Mouse (Mus musculus) cerebellum, postnatal 36 days (tissue): ENCODE measurements at regions not wholly inside any gene's neighbourhood (a gene's known extent, or its start where the extent isn't known, plus 50 kb on each side); places are given as distances from the start of the nearest gene placed in this dataset.
"Not testable (repeated sequence)": the region's sequence is repeated elsewhere in the genome, so short reads cannot be mapped to it uniquely, and the experiment has no call there.

Source experiments
- DNase-seq, 2 experiments: peaks; one replicate each; pipeline ENCODE4 v3.0.0; 2021 to 2022; ENCODE audit warnings: mixed read lengths in 2 of 2

DNA sequence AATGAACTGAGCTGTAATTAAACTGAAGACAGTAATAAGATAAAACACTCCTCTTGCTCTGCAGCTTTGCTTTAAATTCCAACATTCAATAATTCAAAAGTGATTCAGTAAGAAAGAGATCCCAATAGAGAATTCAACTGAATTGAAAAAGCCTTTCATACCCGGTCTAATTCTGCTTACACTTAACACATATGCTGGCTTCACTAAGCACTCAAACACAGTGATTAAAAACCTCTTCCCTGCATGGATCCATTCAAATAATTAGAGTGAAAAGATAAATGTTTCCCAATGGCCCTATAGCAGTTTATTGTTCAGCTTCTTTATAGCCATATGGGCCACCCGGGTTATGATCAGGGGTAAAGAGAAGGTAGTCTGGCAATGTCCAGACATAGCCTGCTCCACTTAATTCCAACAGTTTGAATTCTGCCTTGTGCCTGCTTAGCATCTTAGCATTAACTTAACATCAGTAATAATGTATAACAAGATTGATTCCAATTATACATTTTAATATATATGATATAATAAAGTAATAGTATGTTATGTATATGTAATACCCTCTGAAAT lies 659.9 kb upstream of the Kcnd2 start:
- DNase-seq: no peak

DNA sequence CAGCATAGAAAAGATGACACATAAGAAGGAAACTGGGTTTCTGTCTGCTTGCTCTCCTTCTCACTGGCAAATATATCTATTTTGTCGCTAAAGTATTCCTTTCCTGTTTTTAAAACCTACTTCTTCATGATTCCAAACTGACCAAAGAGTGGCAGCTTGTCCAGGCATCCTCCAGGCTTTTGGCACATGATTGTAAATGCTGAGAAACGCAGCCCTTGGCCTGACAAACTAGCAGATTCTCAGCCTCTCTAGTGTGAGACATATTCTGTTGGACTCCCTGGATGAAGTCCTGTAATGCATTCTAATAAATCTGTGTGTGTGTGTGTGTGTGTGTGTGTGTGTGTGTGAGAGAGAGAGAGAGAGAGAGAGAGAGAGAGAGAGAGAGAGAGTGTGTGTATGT lies 642.7 kb upstream of the Kcnd2 start:
- DNase-seq: peak; percentile 8 to 18

DNA sequence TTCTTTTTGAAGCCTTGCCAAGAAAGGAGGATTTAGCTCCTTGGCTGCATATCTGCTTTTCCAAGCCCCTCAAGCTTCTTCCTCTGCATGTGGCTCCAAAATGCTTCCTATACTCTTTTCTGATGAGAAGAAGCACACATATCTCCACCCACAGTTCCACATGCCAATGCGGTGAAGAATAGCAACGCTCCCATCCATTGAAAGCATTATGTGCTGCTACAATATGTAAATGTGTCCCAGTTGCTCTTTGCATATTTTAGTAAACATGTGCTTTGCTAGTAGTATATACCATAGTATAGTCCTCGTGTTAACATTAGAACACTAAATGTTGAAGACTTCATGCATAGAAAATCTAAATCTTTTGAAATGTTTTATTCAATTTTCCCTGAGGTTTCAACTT lies 640.6 kb upstream of the Kcnd2 start:
- DNase-seq: no peak

DNA sequence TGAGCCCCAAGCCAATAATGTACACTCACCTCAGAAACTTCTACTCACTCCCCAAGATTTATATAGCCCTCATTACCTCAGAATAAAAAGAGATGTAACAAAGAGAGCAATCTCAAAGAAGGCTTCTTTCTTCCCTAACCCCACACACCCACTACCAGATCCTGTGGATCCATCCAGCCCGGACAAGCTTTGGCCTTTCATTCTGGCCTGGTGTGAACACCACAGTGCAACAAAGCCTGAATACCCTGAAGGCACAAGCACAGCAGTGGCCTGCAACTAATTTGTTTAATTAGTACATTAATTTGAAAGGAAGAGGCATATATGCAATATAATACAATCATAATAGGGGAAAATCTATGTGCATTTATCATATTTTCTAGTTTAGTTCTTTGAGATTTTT lies 616.5 kb upstream of the Kcnd2 start:
- no peak for DNase-seq

DNA sequence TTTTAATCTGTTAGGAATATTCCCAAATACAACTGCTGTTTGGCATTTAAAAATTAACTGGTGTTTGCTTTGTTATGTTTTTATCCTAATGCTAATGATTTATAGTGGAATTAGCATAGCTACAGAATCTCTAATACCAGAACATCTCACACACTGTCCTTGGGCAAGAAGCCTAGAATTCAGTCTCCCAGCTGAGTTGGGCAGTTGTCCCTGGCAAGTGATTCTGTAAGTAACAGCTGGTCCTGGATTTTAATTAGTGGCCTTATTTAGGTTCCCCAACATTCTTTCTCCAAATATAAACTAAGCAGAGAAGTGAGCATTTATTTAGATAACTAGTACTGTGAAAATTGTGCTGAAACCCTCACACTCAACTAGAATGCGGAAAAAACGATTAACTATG lies 611.1 kb upstream of the Kcnd2 start:
- peak; percentile 81 to 89 for DNase-seq

DNA sequence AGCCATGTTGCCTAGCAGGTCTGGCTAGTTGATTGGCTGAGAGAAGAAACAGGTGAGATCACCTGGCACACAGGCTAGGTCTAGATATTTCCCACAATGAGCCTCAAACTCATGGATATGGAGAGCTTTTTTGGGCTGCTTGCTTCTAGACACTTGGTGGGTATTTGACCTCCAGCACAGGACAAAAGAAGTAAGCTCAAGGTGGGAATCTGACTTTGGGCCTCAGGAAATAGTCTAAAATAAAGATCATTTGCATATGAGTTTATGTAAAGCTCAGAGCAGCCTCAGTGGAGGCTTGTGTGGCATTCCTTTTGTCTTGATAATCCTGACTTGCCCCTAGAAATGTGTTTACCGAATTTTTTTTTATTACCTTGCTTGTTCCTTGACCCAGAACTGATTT lies 594.8 kb upstream of the Kcnd2 start:
- no peak for DNase-seq

DNA sequence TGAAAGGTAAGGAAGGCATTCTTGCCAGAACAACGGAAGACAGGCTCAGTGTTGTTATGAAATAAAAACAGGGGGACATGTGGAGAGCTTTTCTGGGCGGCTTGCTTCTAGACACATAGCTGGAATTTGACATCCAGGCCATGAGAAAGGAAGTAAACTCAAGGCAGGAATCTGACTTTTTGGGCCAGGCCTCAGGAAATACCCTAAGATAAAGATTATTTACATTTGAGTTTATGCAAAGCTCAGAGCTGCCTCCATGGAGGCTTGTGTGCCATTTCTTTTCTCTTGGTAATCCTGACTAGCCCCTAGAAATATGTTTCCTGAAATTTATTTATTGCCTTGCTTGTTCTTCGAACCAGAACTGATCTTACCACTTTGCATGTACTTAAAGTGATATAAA lies 588.9 kb upstream of the Kcnd2 start:
- no peak for DNase-seq

DNA sequence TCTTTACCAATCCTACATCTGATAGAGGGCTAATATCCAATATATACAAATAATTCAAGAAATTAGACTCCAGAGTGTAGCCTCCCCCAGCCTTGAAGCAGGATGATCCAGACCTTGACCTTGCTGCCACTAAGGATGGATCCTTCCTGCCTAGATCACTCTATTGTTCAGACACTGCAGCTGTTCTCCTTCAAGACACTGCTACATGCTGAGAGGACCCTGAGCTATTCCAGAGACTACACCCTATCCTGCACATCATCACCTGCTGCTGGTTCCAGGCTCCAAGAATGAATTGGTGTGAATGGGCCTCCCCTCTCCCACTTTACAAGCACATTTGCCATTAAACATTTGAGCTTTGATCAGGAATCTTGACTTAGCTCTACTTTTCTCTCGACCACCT lies 588.2 kb upstream of the Kcnd2 start:
- DNase-seq: no peak

DNA sequence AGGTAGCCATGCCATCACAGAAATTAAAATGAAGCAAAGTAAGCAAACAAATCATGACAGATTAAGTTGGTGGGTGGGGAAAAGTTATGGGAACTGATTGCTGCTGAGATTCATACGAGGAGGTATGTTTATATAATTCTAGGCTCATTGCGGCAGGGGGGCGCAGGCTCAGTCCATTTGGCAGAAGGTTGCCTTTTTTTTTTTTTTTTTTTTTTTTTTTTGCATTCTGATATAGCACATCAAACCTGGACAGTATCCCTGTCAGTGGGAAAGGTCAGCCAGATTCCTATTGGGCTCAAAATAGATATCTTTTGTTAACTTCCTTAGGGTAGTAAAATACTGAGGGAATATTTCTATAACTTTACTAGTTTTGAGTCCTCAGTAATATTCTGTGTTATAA lies 575.0 kb upstream of the Kcnd2 start:
- peak; percentile 75 to 79 for DNase-seq

DNA sequence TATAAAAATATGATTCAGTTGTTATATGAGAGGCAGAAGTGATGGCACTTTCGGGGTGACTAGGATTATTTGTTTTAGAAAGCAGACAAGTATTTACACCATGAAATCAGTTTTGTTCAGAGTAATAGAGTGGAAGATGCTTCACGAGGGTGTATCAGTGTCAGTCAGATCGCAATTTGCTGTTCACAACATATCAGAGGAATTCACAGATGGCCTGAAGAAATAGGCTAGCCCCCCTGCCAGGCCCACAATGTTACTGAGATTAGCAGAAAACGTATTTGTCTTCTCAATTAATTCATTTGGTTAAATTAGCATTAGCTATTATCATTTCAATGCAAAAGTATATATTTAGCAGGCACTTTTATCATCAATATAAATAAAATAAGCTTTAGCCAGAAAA lies 573.9 kb upstream of the Kcnd2 start:
- DNase-seq: peak; percentile 83 to 85

DNA sequence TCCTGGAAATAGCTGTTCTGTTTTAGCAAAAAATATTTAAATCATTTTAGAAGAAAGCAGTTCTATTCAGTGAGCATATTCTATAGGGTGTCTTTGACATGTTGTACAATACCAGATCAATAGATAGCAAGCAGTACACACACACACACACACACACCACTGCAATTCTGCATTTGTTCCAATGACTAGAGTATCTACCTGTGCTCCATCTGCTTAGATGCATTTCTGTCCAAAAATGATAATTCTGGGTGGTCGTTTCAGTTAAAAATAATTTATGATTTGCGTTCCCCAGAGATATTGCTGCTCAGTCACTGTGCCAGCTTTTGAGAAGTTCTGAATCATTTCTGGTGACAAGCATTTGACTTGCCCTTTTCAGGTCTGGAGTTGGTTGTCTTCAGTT lies 573.5 kb upstream of the Kcnd2 start:
- peak; percentile 3 to 36 for DNase-seq

DNA sequence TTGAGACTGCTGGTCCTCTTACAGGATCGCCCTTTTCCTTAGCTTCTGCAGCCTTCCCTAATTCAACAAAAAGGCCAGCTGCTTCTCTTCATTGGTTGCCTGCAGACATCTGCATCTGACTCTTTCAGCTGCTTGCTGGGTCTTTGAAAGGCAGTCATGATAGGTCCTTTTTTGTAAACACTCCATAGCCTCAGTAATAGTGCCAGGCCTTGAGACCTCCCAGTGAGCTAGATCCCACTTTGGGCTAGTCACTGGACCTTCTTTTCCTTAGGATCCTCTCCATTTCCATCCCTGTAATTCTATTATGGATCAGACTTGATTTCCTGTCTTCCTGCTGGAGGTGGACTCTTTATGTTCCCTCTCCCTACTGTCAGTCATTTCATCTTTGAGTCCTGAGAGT lies 558.3 kb upstream of the Kcnd2 start:
- DNase-seq: no peak

DNA sequence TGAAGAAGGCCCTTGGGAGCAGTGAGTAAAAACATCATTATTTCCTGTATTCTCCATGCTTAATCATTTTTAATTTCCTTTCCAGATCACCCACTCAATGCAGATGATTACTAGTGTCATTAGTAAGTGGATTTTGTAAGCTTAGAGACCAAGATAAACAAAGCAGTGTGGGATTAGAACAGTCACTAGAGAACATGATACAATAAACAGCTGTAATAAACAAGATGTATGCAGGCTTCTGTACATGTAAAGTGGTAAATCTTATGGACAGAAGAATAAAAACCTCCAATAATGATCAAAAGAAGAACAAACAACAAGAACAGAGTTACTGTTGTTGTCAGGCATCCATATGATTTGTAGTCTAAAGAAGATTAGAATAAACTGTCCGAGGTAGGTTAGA lies 542.1 kb upstream of the Kcnd2 start:
- no peak for DNase-seq

DNA sequence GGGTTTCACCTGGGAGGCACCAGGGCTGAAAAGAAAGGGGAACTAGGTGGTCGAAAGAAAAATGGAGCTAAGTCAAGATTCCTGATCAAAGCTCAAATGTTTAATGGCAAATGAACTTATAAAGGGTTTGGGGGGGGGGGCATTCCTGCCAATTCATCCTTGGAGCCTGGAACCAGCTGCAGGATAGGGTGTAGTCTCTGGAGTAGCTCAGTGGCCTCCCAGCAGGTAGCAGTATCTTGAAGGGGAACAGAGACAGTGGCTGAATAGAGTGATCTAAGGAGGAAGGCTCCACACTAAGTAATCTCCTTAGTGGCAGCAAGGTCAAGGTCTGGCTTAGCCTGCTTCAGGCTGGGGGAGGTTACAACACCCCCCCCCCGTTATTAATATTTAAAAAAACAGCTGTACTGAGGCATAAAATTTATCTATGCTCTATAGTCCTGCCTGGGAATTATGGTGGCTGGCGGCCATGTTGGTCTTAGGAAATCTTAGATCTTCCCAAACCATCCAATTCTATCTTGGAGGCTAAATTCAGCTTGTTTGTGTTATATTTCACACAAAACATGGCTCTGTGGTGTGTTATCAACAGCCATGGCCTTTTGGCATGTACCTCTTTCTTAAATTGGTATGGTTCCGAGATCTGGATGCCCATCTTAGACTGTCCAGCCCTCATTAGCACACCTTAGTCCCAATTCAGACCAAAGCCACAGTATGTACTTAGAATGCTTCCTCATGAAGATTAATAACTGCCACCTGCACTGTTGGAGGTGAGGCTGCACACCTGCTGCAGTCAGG lies 528.7 kb upstream of the Kcnd2 start:
- DNase-seq: not testable (repeated sequence)

DNA sequence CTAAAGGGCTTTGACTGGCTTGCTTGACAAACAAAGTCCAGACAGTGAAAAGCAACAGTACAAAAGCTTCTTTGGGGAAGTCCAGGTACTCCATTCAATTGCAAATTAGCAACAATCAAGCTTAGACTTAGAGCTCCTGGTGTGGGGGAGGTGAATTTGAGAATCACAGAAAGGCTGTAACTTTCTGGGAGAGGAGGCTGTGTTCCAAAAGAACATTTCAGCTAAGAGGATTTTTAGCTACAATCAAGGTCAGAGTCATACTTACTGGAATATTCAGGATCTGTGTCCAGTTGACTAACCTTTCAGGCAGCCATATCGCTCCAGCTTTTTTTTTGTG lies 528.1 kb upstream of the Kcnd2 start:
- not testable (repeated sequence) for DNase-seq

DNA sequence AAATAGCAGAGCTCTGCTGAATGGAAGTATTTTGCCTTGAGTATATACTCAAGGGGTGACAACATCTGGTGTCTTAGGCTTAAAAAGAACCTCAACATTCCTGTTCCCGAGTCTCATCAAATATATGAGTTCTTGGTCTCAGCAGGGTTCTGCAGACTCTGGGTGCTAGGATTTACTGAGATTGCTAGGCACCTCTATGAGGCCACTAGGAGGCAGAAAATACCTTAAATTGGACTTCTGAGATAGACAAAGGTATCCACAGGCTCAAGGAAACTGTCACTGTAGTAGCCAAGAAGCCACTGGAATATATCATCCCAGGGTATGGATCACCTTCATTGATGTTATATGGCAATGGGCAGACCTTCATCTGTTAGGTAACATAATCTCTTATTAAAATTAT lies 489.4 kb upstream of the Kcnd2 start:
- DNase-seq: no peak

DNA sequence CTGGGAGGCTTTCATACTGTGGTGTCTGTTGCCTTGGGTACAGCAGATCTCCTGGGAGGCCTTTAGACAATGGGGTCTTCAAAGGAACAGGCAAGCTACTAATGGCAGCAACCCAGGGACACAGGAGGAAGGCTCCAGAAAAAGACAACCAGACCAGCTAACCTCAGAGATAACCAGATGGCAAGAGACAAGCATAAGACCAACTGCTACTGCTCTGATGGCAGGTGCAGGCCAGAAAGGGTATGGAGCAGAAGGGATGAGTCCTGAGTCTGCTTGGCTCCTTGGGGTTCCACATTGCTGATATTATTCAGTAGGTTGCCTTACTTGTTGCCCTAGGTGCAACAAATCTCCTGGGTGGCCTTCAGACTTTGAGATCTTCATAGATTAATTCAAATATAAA lies 476.2 kb upstream of the Kcnd2 start:
- peak; percentile 11 to 20 for DNase-seq

DNA sequence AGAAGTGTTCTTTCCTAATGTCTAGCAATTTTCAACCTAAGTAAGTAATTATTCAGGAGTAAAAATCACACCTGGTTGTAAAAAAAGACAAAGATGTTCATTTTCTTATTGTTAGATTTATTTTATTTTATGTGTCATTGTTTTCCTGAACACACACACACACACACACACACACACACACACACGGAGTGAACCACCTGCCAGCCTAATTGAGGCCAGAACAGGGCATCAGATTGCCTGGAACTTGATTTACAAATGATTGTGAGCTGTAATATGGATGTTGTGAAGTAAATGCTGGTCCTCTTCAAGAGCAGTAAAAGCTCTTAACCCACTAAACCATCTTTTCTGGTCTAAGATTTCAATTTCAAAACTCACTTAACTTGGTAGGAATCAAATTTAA lies 474.9 kb upstream of the Kcnd2 start:
- DNase-seq: peak; percentile 48 to 54

DNA sequence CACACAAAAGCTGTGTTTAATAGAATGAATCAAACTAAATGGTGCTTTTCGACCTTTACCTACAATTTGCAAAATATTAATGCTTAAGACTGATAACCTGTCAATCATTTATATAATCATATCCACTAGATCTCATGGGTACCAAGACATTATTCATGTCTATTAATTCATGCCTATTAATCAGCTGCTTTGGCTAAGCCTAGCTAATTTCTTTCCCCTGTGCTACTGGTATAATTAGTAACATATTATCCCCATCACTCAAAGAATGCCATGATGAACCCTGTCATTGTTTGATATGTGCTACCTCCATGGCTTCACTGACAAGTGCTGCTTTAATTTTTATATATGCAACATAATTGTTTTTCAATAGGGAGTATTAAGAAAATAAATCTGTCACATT lies 474.1 kb upstream of the Kcnd2 start:
- DNase-seq: no peak

DNA sequence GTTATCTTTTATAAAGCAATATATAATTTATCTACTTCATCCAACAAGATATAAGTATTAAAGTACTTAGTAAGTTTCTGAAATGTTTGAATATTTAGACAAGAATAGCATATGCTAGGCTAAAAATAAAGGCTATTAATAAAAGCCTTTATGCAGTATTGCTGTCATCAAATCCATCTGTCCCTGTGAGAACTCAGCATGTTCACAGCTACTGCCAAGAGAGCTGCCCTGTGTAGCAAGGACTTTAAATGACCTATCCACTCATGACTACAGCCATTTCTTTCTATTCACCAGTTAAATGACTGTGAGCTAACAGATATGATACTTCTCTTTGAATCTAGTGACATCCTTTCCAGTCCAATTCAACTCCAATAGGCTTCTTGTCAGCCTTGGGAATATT lies 458.1 kb upstream of the Kcnd2 start:
- peak; percentile 68 to 76 for DNase-seq

DNA sequence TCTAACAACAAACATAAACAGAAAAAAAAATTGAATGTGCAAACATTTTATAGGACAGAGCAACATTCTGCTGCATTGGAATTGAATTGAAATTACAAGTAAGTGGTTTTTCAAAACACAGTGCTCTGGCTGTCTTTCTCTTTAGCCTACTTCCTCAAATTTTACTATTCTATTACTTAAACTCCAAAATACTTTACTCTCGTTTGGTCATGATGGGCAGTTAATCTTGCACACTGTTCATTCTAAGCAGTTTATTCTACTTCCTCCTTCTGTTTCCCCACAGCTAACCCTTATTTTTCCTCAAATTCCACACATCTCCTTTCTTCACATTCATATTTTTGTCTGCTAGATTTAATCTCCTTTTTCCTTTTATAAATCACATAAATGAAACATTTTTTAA lies 454.0 kb upstream of the Kcnd2 start:
- no peak for DNase-seq

DNA sequence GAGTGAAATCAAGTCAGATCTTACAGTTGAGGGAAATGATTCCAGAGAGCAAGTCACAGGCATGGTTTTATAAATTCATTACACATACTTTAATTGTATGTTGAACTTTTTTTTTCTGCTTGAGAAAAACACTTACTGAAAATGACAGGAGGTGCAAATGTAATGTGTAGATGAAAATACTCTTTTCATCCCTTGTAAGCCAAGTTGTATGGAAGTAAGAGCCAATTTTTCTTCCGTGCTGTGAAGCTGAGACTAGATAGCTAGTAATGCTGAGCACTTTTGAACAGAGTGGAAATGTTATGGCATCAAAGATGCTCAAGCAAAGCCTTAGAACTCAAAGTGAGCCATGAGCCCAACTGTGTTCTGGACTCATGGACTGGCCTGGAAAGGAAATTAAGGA lies 439.4 kb upstream of the Kcnd2 start:
- no peak for DNase-seq
